Mouse (Mus musculus): Measurements from ENCODE around the gene Ccr3. TPM values are rescaled to one million over a fixed set of nuclear protein-coding genes. Genes with fewer than 3 reads are reported as not detected.
"Not testable (repeated sequence)": the region's sequence is repeated elsewhere in the genome, so short reads cannot be mapped to it uniquely, and the experiment has no call there.

Gene Ccr3
- polyA plus RNA-seq, 1 experiment, result 4.9 TPM

GRCm38 (mm10) chr9:124038158-124038582 lies 16.4 kb downstream of the Ccr3 start:
- H3K4me1 ChIP-seq (ENCODE audit: control insufficient read depth, insufficient read depth, low read length), result peaks cover 19% of the 10 kb centered on the region
- H3K4me3 ChIP-seq (ENCODE audit: insufficient read depth, low read length), result no peak overlapping the region
- TF ChIP-seq POLR2A (IDR thresholded peaks at IDR 0.05; ENCODE audit: borderline replicate concordance, low read depth, low read length) (no peak), CTCF (IDR thresholded peaks at IDR 0.05; ENCODE audit: low read depth, low read length) (no peak)
- peak overlapping the region; percentile 86 for H3K27ac ChIP-seq (ENCODE audit: insufficient read depth, low read depth, low read length)

GRCm38 (mm10) chr9:124038949-124039348 lies 17.2 kb downstream of the Ccr3 start:
- no peak overlapping the region for H3K4me3 ChIP-seq (ENCODE audit: insufficient read depth, low read length)
- H3K4me1 ChIP-seq (ENCODE audit: control insufficient read depth, insufficient read depth, low read length), result peaks cover 16% of the 10 kb centered on the region
- TF ChIP-seq POLR2A (IDR thresholded peaks at IDR 0.05; ENCODE audit: borderline replicate concordance, low read depth, low read length) (no peak), CTCF (IDR thresholded peaks at IDR 0.05; ENCODE audit: low read depth, low read length) (no peak)
- peak overlapping the region; percentile 86 for H3K27ac ChIP-seq (ENCODE audit: insufficient read depth, low read depth, low read length)

DNA sequence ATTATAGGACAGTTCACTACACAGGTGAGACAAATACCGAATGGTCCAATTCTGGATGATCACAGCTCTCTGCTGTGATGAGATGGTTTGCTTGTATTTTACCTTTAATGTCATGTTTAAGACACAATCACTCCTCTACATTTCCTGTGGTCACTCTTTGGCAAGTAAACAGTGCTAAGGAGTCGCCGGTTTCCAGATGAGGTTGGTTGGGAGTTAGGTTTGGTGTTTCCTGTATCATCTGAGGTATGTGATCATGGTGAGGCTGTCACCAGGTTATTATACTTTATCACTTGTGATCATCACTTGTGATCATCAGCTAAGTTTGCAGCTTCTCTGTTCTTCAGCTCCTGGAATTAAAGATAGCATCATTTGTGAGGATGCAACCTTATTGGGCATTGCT lies 19.2 kb downstream of the Ccr3 start:
- TF ChIP-seq CTCF (IDR thresholded peaks at IDR 0.05; ENCODE audit: low read depth, low read length), result no peak
- no peak for TF ChIP-seq POLR2A (IDR thresholded peaks at IDR 0.05; ENCODE audit: borderline replicate concordance, low read depth, low read length)

GRCm38 (mm10) chr9:124053532-124053931 lies 31.8 kb downstream of the Ccr3 start:
- Histone ChIP-seq H3K27ac (ENCODE audit: insufficient read depth, low read depth, low read length) (peak overlapping the region; percentile 99), H3K4me1 (ENCODE audit: control insufficient read depth, insufficient read depth, low read length) (peaks cover 53% of the 10 kb centered on the region), H3K4me3 (ENCODE audit: insufficient read depth, low read length) (no peak overlapping the region)
- no peak for TF ChIP-seq CTCF (IDR thresholded peaks at IDR 0.05; ENCODE audit: low read depth, low read length)
- no peak for TF ChIP-seq POLR2A (IDR thresholded peaks at IDR 0.05; ENCODE audit: borderline replicate concordance, low read depth, low read length)

More for the DNA sequence above, 19.2 kb downstream of the Ccr3 start:
- Histone ChIP-seq H3K4me3 (ENCODE audit: insufficient read depth, low read length) (no peak overlapping the region), H3K4me1 (ENCODE audit: control insufficient read depth, insufficient read depth, low read length) (peaks cover 18% of the 10 kb centered on the region), H3K27ac (ENCODE audit: insufficient read depth, low read depth, low read length) (no peak overlapping the region)

GRCm38 (mm10) chr9:124056158-124056709 lies 34.5 kb downstream of the Ccr3 start:
- TF ChIP-seq POLR2A (IDR thresholded peaks at IDR 0.05; ENCODE audit: borderline replicate concordance, low read depth, low read length), result no peak
- H3K27ac ChIP-seq (ENCODE audit: insufficient read depth, low read depth, low read length), result peak overlapping the region; percentile 92
- H3K4me1 ChIP-seq (ENCODE audit: control insufficient read depth, insufficient read depth, low read length), result peaks cover 52% of the 10 kb centered on the region
- H3K4me3 ChIP-seq (ENCODE audit: insufficient read depth, low read length), result no peak overlapping the region

DNA sequence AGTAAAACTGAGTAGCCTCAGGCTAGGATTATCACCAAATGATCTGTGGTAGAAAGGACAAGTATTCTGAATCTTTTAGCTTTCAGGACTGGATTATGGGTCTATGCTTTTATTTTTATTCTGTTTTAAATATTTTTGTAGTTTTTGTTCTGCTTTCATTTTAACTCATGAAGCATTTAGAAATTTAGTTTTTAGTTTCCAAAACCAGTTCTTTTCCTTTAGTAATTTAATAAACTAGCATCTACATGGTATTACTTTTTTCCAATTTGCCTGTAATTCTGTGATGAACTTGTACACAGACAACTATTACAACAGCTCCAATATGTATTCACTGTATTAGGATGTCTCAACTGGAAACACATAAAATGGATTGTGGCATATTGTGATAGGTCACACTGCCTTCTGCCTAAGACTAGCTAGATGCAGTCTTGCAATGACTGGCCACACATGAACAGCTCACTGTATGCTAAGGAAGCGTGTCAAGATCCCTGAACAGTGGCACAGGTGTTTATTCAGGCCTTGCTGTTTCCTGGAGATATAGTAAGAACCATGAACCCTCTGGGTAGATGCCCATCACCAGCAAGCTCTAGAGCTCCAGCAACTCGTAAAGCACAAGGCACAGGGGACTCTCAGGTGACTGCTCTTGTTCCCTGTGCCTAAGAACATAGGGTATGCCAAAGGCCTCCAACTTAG lies 38.0 kb downstream of the Ccr3 start:
- Histone ChIP-seq H3K4me1 (ENCODE audit: control insufficient read depth, insufficient read depth, low read length) (peaks cover 33% of the 10 kb centered on the region), H3K4me3 (ENCODE audit: insufficient read depth, low read length) (no peak overlapping the region), H3K27ac (ENCODE audit: insufficient read depth, low read depth, low read length) (no peak overlapping the region)
- TF ChIP-seq POLR2A (IDR thresholded peaks at IDR 0.05; ENCODE audit: borderline replicate concordance, low read depth, low read length) (no peak), CTCF (IDR thresholded peaks at IDR 0.05; ENCODE audit: low read depth, low read length) (no peak)

- H3K4me3 ChIP-seq (ENCODE audit: insufficient read depth, low read length), result not testable (repeated sequence)
- Histone ChIP-seq H3K4me1 (ENCODE audit: control insufficient read depth, insufficient read depth, low read length) (peaks cover 24% of the 10 kb centered on the region), H3K27ac (ENCODE audit: insufficient read depth, low read depth, low read length) (peak overlapping the region; percentile 30)
Observed at GRCm38 (mm10) chr9:124061474-124062432, 40.0 kb downstream of the Ccr3 start.

DNA sequence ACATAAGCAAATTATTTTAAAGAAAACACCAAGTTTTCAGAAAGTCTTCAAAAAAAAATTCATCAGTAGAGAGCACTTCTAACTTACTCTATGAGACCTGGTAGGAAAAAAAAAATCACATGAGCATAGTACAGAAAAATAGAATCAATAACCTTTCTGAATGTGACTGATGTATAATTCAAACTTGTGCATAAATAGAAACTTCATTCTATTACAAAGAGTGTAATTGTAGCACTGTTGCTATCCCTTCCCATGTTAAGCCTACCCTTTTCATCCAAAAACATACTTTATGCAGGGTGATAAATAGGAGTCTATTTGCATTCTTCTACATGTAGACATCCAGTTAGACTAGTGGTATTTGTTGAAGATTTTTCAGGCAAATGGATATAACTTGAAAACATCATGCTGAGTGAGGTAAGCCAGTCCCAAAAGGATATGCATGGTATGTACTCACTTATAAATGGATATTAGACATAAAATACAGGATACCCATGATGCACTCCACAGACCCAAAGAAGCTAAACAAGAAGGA lies 44.9 kb downstream of the Ccr3 start:
- TF ChIP-seq POLR2A (IDR thresholded peaks at IDR 0.05; ENCODE audit: borderline replicate concordance, low read depth, low read length) (no peak), CTCF (IDR thresholded peaks at IDR 0.05; ENCODE audit: low read depth, low read length) (no peak)
- H3K27ac ChIP-seq (ENCODE audit: insufficient read depth, low read depth, low read length), result peak overlapping the region; percentile 96
- H3K4me3 ChIP-seq (ENCODE audit: insufficient read depth, low read length), result no peak overlapping the region
- H3K4me1 ChIP-seq (ENCODE audit: control insufficient read depth, insufficient read depth, low read length), result peaks cover 38% of the 10 kb centered on the region

DNA sequence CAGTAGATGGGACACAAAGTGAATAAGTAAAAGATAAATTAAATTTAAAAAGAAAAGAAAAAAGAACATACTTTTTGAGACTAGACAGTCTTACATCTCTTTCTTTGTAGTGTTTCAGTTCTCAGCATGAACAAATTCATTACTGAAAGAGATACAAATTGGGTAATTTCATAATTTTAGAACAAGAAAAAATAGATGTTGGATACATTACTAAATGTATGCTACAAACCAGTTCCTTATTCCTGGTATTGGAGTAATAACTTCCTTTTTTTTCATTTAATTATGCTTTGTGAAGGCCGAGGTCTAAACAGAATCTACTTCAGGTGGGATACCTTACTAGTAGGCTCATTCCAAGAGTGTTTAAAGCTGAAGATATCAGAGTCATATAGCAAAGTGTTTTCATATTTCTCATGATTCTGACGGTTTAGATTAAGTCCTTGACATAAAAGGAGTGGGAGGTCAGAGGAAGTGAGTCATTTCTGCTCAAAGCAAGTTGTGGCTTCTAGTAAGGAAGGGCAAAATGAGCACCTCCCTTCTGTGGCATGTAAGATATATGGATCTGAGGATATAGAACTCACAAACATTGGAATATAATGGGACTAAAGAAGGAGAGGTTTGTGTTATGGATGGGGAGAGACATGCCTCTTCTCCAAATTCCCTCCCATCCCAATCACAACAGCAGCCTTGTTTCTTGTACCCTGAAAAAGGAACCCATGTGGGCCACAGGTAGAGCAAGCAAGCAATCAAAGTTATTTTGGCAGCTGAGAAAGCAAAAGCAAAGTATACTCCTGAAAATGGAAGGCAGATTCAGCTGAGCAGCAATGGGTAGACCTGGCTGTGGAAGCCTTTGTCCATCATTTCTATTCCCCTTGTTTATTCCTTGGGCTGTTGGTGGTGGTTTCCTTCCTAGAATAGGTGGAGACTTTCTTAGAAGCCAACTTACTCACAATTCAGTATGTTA lies 46.6 kb downstream of the Ccr3 start:
- H3K27ac ChIP-seq (ENCODE audit: insufficient read depth, low read depth, low read length), result peak overlapping the region; percentile 100
- H3K4me3 ChIP-seq (ENCODE audit: insufficient read depth, low read length), result no peak overlapping the region
- TF ChIP-seq CTCF (IDR thresholded peaks at IDR 0.05; ENCODE audit: low read depth, low read length) (no peak), POLR2A (IDR thresholded peaks at IDR 0.05; ENCODE audit: borderline replicate concordance, low read depth, low read length) (no peak)
- H3K4me1 ChIP-seq (ENCODE audit: control insufficient read depth, insufficient read depth, low read length), result peaks cover 39% of the 10 kb centered on the region

All from bone marrow macrophage, adult 2 months (primary cell).